Mouse (Mus musculus) 3134 (cell line): ENCODE results near the gene Mcl1.
A peak's percentile ranks its signal among the peaks of the same experiment; 100 is the strongest.
"Not testable (repeated sequence)": the region's sequence is repeated elsewhere in the genome, so short reads cannot be mapped to it uniquely, and the experiment has no call there.

ENCODE experiments used
- DNase-seq: peaks from one replicate; pipeline ENCODE4 v3.0.0-alpha.2; 2011; ENCODE audit warnings: low spot score; ENCODE audit not compliant: insufficient read length; ENCODE audit errors: extremely low read depth

Mcl1 gene

GRCm38 (mm10) chr3:95666124-95666844 lies 7.7 kb downstream of the Mcl1 start:
- no peak for DNase-seq

- no peak for DNase-seq
Measured at GRCm38 (mm10) chr3:95667521-95667920, 8.9 kb downstream of the Mcl1 start.

- peak; percentile 74 for DNase-seq
Measured at GRCm38 (mm10) chr3:95668026-95668425, 9.4 kb downstream of the Mcl1 start.

GRCm38 (mm10) chr3:95668589-95669308 lies 10.2 kb downstream of the Mcl1 start:
- no peak for DNase-seq

GRCm38 (mm10) chr3:95669309-95669665 lies 10.7 kb downstream of the Mcl1 start:
- DNase-seq: no peak

GRCm38 (mm10) chr3:95670419-95670818 lies 11.8 kb downstream of the Mcl1 start:
- DNase-seq: not testable (repeated sequence)

- no peak for DNase-seq
Measured at GRCm38 (mm10) chr3:95671201-95671600, 12.6 kb downstream of the Mcl1 start.

- DNase-seq: no peak
Measured at GRCm38 (mm10) chr3:95672461-95672860, 13.9 kb downstream of the Mcl1 start.

GRCm38 (mm10) chr3:95672861-95673706 lies 14.5 kb downstream of the Mcl1 start:
- no peak for DNase-seq

- no peak for DNase-seq
Measured at GRCm38 (mm10) chr3:95673707-95674211, 15.2 kb downstream of the Mcl1 start.

- peak; percentile 60 for DNase-seq
Measured at GRCm38 (mm10) chr3:95674236-95674635, 15.6 kb downstream of the Mcl1 start.

- peak; percentile 51 for DNase-seq
Measured at GRCm38 (mm10) chr3:95674812-95675211, 16.2 kb downstream of the Mcl1 start.

GRCm38 (mm10) chr3:95675301-95676092 lies 16.9 kb downstream of the Mcl1 start:
- peak; percentile 86 for DNase-seq

GRCm38 (mm10) chr3:95676745-95677419 lies 18.3 kb downstream of the Mcl1 start:
- peak; percentile 65 for DNase-seq

- no peak for DNase-seq
Measured at GRCm38 (mm10) chr3:95677420-95678090, 19.0 kb downstream of the Mcl1 start.

GRCm38 (mm10) chr3:95679551-95679950 lies 21.0 kb downstream of the Mcl1 start:
- no peak for DNase-seq

GRCm38 (mm10) chr3:95680673-95681072 lies 22.1 kb downstream of the Mcl1 start:
- no peak for DNase-seq

GRCm38 (mm10) chr3:95681365-95681764 lies 22.8 kb downstream of the Mcl1 start:
- no peak for DNase-seq

GRCm38 (mm10) chr3:95682878-95683277 lies 24.3 kb downstream of the Mcl1 start:
- DNase-seq: no peak
